Mouse (Mus musculus) liver, adult 2 months (tissue): Measurements from ENCODE around the gene Abr.

Source experiments
- CTCF ChIP-seq: fragments of 200-500 bp; IDR thresholded peaks from 2 replicates; pipeline ENCODE4 v1.5.1; 2011; ENCODE audit warnings: low read depth, low read length, control low read depth
- POLR2A ChIP-seq: fragments of 200-500 bp; IDR thresholded peaks from 2 replicates; pipeline ENCODE4 v1.6.1; 2011; ENCODE audit warnings: low read length, control low read depth; ENCODE audit not compliant: insufficient read depth; ENCODE audit errors: extremely low read depth

GRCm38 (mm10) chr11:76482697-76483096 is 139.4 kb downstream of the Abr start:
- TF ChIP-seq CTCF (no peak), POLR2A (no peak)
